Mouse (Mus musculus): ENCODE data around the gene Mitf. TPM values are rescaled to one million over a fixed set of nuclear protein-coding genes. Genes with fewer than 3 reads are reported as not detected.
A peak's percentile ranks its signal among the peaks of the same experiment; 100 is the strongest.

The Mitf gene
- total and polyA plus RNA-seq, 2 experiments from 2014 or later = 2.6 to 7.0 TPM

- H3K9me3 ChIP-seq (ENCODE audit: low read length) = no peaks in the 10 kb centered on the region
- no peak for DNase-seq (ENCODE audit: low spot score)
- no peak for ATAC-seq
- WGBS = 31% methylated on average over 2 of the region's 2 CpGs
- H3K9ac ChIP-seq (replicated peaks; ENCODE audit: low read length) = no peak overlapping the region
- no peak overlapping the region for H3K4me2 ChIP-seq (ENCODE audit: low read depth, low read length)
- no peaks in the 10 kb centered on the region for H3K36me3 ChIP-seq (ENCODE audit: insufficient read depth, low read length)
- no peak overlapping the region for H3K4me3 ChIP-seq (ENCODE audit: low read length)
- H3K4me1 ChIP-seq (ENCODE audit: insufficient read depth, low read length) = no peaks in the 10 kb centered on the region
- H3K27me3 ChIP-seq (ENCODE audit: insufficient read depth, low read length) = no peaks in the 10 kb centered on the region
- TF ChIP-seq CTCF (IDR thresholded peaks at IDR 0.05; ENCODE audit: low read depth) = no peak
- no peak overlapping the region for H3K27ac ChIP-seq
Observed at GRCm38 (mm10) chr6:97795175-97795574, 11.7 kb upstream of the Mitf start.

GRCm38 (mm10) chr6:97800615-97801014 lies 6.2 kb upstream of the Mitf start:
- ATAC-seq (no peak), DNase-seq (ENCODE audit: low spot score) (no peak)

GRCm38 (mm10) chr6:97806051-97806450 lies 801 bp upstream of the Mitf start:
- WGBS = 57% methylated on average over 5 of the region's 5 CpGs
- Histone ChIP-seq H3K36me3 (ENCODE audit: insufficient read depth, low read length) (no peaks in the 10 kb centered on the region), H3K9ac (replicated peaks; ENCODE audit: low read length) (no peak overlapping the region; the same call in 1 of the 2 replicates)

More at GRCm38 (mm10) chr6:97800615-97801014, 6.2 kb upstream of the Mitf start:
- H3K27ac ChIP-seq = no peak overlapping the region
- no peak overlapping the region for H3K9ac ChIP-seq (replicated peaks; ENCODE audit: low read length)
- TF ChIP-seq CTCF (IDR thresholded peaks at IDR 0.05; ENCODE audit: low read depth) = no peak
- no peaks in the 10 kb centered on the region for H3K9me3 ChIP-seq (ENCODE audit: low read length)
- 56% methylated on average over 2 of the region's 2 CpGs for WGBS
- H3K4me1 ChIP-seq (ENCODE audit: insufficient read depth, low read length) = no peaks in the 10 kb centered on the region
- H3K4me2 ChIP-seq (ENCODE audit: low read depth, low read length) = no peak overlapping the region
- H3K36me3 ChIP-seq (ENCODE audit: insufficient read depth, low read length) = no peaks in the 10 kb centered on the region
- no peak overlapping the region for H3K4me3 ChIP-seq (ENCODE audit: low read length)
- H3K27me3 ChIP-seq (ENCODE audit: insufficient read depth, low read length) = no peaks in the 10 kb centered on the region

GRCm38 (mm10) chr6:97814191-97814590 lies 7.3 kb downstream of the Mitf start:
- no peak overlapping the region for H3K4me2 ChIP-seq (ENCODE audit: low read depth, low read length)
- DNase-seq (ENCODE audit: low spot score) = no peak
- no peaks in the 10 kb centered on the region for H3K4me1 ChIP-seq (ENCODE audit: insufficient read depth, low read length)
- H3K36me3 ChIP-seq (ENCODE audit: insufficient read depth, low read length) = no peaks in the 10 kb centered on the region
- no peak overlapping the region for H3K27ac ChIP-seq
- no peaks in the 10 kb centered on the region for H3K9me3 ChIP-seq (ENCODE audit: low read length)
- TF ChIP-seq CTCF (IDR thresholded peaks at IDR 0.05; ENCODE audit: low read depth) = no peak
- ATAC-seq = no peak
- 81% methylated on average over 4 of the region's 4 CpGs for WGBS
- no peaks in the 10 kb centered on the region for H3K27me3 ChIP-seq (ENCODE audit: insufficient read depth, low read length)
- H3K4me3 ChIP-seq (ENCODE audit: low read length) = no peak overlapping the region
- H3K9ac ChIP-seq (replicated peaks; ENCODE audit: low read length) = no peak overlapping the region

More at GRCm38 (mm10) chr6:97806051-97806450, 801 bp upstream of the Mitf start:
- no peak for DNase-seq (ENCODE audit: low spot score)
- no peak for TF ChIP-seq CTCF (IDR thresholded peaks at IDR 0.05; ENCODE audit: low read depth)
- no peaks in the 10 kb centered on the region for H3K9me3 ChIP-seq (ENCODE audit: low read length)
- H3K4me2 ChIP-seq (ENCODE audit: low read depth, low read length) = peak overlapping the region; percentile 100
- no peak for ATAC-seq
- H3K27me3 ChIP-seq (ENCODE audit: insufficient read depth, low read length) = no peaks in the 10 kb centered on the region
- H3K4me3 ChIP-seq (ENCODE audit: low read length) = peak overlapping the region; percentile 68
- no peak overlapping the region for H3K27ac ChIP-seq
- H3K4me1 ChIP-seq (ENCODE audit: insufficient read depth, low read length) = no peaks in the 10 kb centered on the region

GRCm38 (mm10) chr6:97815723-97816122 lies 8.9 kb downstream of the Mitf start:
- H3K9me3 ChIP-seq (ENCODE audit: low read length) = no peaks in the 10 kb centered on the region
- H3K27me3 ChIP-seq (ENCODE audit: insufficient read depth, low read length) = no peaks in the 10 kb centered on the region
- ATAC-seq (no peak), DNase-seq (ENCODE audit: low spot score) (no peak)
- no peak for TF ChIP-seq CTCF (IDR thresholded peaks at IDR 0.05; ENCODE audit: low read depth)
- no peaks in the 10 kb centered on the region for H3K4me1 ChIP-seq (ENCODE audit: insufficient read depth, low read length)
- no peak overlapping the region for H3K4me3 ChIP-seq (ENCODE audit: low read length)
- no peaks in the 10 kb centered on the region for H3K36me3 ChIP-seq (ENCODE audit: insufficient read depth, low read length)
- 59% methylated on average over 1 of the region's 1 CpGs for WGBS
- no peak overlapping the region for H3K27ac ChIP-seq
- no peak overlapping the region for H3K4me2 ChIP-seq (ENCODE audit: low read depth, low read length)
- no peak overlapping the region for H3K9ac ChIP-seq (replicated peaks; ENCODE audit: low read length)

GRCm38 (mm10) chr6:97816806-97817205 lies 10.0 kb downstream of the Mitf start:
- ATAC-seq (no peak), DNase-seq (ENCODE audit: low spot score) (no peak)
- no peak for TF ChIP-seq CTCF (IDR thresholded peaks at IDR 0.05; ENCODE audit: low read depth)
- Histone ChIP-seq H3K4me1 (ENCODE audit: insufficient read depth, low read length) (no peaks in the 10 kb centered on the region), H3K4me3 (ENCODE audit: low read length) (no peak overlapping the region), H3K27me3 (ENCODE audit: insufficient read depth, low read length) (no peaks in the 10 kb centered on the region), H3K9ac (replicated peaks; ENCODE audit: low read length) (no peak overlapping the region), H3K9me3 (ENCODE audit: low read length) (no peaks in the 10 kb centered on the region), H3K36me3 (ENCODE audit: insufficient read depth, low read length) (no peaks in the 10 kb centered on the region), H3K4me2 (ENCODE audit: low read depth, low read length) (no peak overlapping the region), H3K27ac (no peak overlapping the region)
- 94% methylated on average over 1 of the region's 1 CpGs for WGBS

GRCm38 (mm10) chr6:97818128-97818527 lies 11.3 kb downstream of the Mitf start:
- Histone ChIP-seq H3K36me3 (ENCODE audit: insufficient read depth, low read length) (no peaks in the 10 kb centered on the region), H3K4me1 (ENCODE audit: insufficient read depth, low read length) (no peaks in the 10 kb centered on the region), H3K4me3 (ENCODE audit: low read length) (no peak overlapping the region), H3K4me2 (ENCODE audit: low read depth, low read length) (no peak overlapping the region), H3K27ac (no peak overlapping the region), H3K9me3 (ENCODE audit: low read length) (no peaks in the 10 kb centered on the region), H3K9ac (replicated peaks; ENCODE audit: low read length) (no peak overlapping the region), H3K27me3 (ENCODE audit: insufficient read depth, low read length) (no peaks in the 10 kb centered on the region)
- no peak for DNase-seq (ENCODE audit: low spot score)
- no peak for ATAC-seq
- WGBS = 55% methylated on average over 6 of the region's 6 CpGs
- no peak for TF ChIP-seq CTCF (IDR thresholded peaks at IDR 0.05; ENCODE audit: low read depth)
